In genomic region chr5:62539304-62539703, GRCm38 (mm10) we compare ENCODE assay signal across 31 mouse cellular contexts.
"Had no signal": no experiment of that assay in that cellular context is flagged by ENCODE, and none has a peak within 500 bp of the region (broad histone marks: within the 10 kb centered on the region; RNA-seq: fewer than 3 reads in every experiment).

No protein-coding gene starts in this region.

- H3K27ac ChIP-seq: limb, embryonic 10.5 days; limb, embryonic 12.5 days; limb, embryonic 13.5 days; limb, embryonic 15.5 days; liver, embryonic 12.5 days; liver, embryonic 13.5 days; liver, embryonic 14.5 days; liver, embryonic 15.5 days; lung, embryonic 15.5 days; macrophage; midbrain, embryonic 10.5 days; midbrain, embryonic 12.5 days; midbrain, embryonic 13.5 days; midbrain, embryonic 15.5 days had no signal

- H3K4me3 ChIP-seq: limb, embryonic 10.5 days; limb, embryonic 12.5 days; limb, embryonic 13.5 days; limb, embryonic 15.5 days; liver, embryonic 12.5 days; liver, embryonic 13.5 days; liver, embryonic 15.5 days; lung, embryonic 15.5 days; megakaryocyte, embryonic 14.5 days; midbrain, embryonic 10.5 days; midbrain, embryonic 12.5 days; midbrain, embryonic 13.5 days; midbrain, embryonic 15.5 days; myocyte had no signal

- H3K27me3 ChIP-seq: limb, embryonic 12.5 days; limb, embryonic 13.5 days; limb, embryonic 15.5 days; liver, embryonic 12.5 days; liver, embryonic 13.5 days; liver, embryonic 15.5 days; lung, embryonic 15.5 days; megakaryocyte, embryonic 14.5 days; midbrain, embryonic 12.5 days; midbrain, embryonic 13.5 days; midbrain, embryonic 15.5 days had no signal

- H3K4me1 ChIP-seq: limb, embryonic 10.5 days; limb, embryonic 12.5 days; limb, embryonic 13.5 days; limb, embryonic 15.5 days; liver, embryonic 12.5 days; liver, embryonic 13.5 days; liver, embryonic 15.5 days; lung, embryonic 15.5 days; megakaryocyte, embryonic 14.5 days; midbrain, embryonic 10.5 days; midbrain, embryonic 12.5 days; midbrain, embryonic 13.5 days; midbrain, embryonic 15.5 days had no signal

- H3K9me3 ChIP-seq: limb, embryonic 10.5 days; limb, embryonic 12.5 days; limb, embryonic 13.5 days; limb, embryonic 15.5 days; liver, embryonic 12.5 days; liver, embryonic 13.5 days; liver, embryonic 15.5 days; lung, embryonic 15.5 days; megakaryocyte, embryonic 14.5 days; midbrain, embryonic 10.5 days; midbrain, embryonic 12.5 days; midbrain, embryonic 13.5 days; midbrain, embryonic 15.5 days had no signal

- ATAC-seq: liver, embryonic 12.5 days; liver, postnatal 0 days; lung, postnatal 0 days; midbrain, embryonic 13.5 days; midbrain, embryonic 15.5 days; midbrain, embryonic 16.5 days had no signal

- H3K36me3 ChIP-seq: limb, embryonic 10.5 days; limb, embryonic 12.5 days; limb, embryonic 13.5 days; limb, embryonic 15.5 days; liver, embryonic 12.5 days; liver, embryonic 13.5 days; liver, embryonic 15.5 days; lung, embryonic 15.5 days; midbrain, embryonic 10.5 days; midbrain, embryonic 12.5 days; midbrain, embryonic 13.5 days; midbrain, embryonic 15.5 days had no signal

- H3K9ac ChIP-seq: limb, embryonic 12.5 days; limb, embryonic 13.5 days; limb, embryonic 15.5 days; liver, embryonic 12.5 days; liver, embryonic 13.5 days; liver, embryonic 14.5 days; liver, embryonic 15.5 days; liver, postnatal 0 days; lung, embryonic 14.5 days; lung, embryonic 15.5 days; midbrain, embryonic 12.5 days; midbrain, embryonic 13.5 days; midbrain, embryonic 15.5 days had no signal

- DNase-seq: left cerebral cortex, postnatal 4 days; liver; liver, embryonic 13.5 days; liver, postnatal 0 days; lung, adult 18-20 months; lung, adult 2 months; lung, embryonic 14.5 days; lung, postnatal 10 days; lung, postnatal 14 days; lung, postnatal 36 days; lung, postnatal 4 days; midbrain, embryonic 14.5 days had no signal

- H3K4me2 ChIP-seq: limb, embryonic 12.5 days; limb, embryonic 13.5 days; limb, embryonic 15.5 days; liver, embryonic 11.5 days; liver, embryonic 12.5 days; liver, embryonic 13.5 days; liver, embryonic 15.5 days; lung, embryonic 14.5 days; lung, embryonic 15.5 days; midbrain, embryonic 11.5 days; midbrain, embryonic 12.5 days; midbrain, embryonic 13.5 days; midbrain, embryonic 15.5 days had no signal
